Mouse (Mus musculus) left cerebral cortex, postnatal 4 days (tissue): ENCODE measurements around the gene Tnfrsf13c. TPM values are rescaled to one million over a fixed set of nuclear protein-coding genes. Genes with fewer than 3 reads are reported as not detected.

Experiments used
- DNase-seq: peaks from one replicate; pipeline ENCODE4 v3.0.0-alpha.2; 2022
- intact Hi-C: fragments of 180-260 bp; cut with DNase I; formaldehyde crosslinking; loops from one replicate; pipeline ENCODE4 v1.15.1; 2025
- total RNA-seq, 2 experiments: library from RNA; stranded (reverse); gene quantifications; 2 replicates each; pipeline ENCODE4 v1.2.3; 2021

Tnfrsf13c gene
- total RNA-seq, 2 experiments from 2014 or later, result 0.46 to 1.1 TPM

DNA sequence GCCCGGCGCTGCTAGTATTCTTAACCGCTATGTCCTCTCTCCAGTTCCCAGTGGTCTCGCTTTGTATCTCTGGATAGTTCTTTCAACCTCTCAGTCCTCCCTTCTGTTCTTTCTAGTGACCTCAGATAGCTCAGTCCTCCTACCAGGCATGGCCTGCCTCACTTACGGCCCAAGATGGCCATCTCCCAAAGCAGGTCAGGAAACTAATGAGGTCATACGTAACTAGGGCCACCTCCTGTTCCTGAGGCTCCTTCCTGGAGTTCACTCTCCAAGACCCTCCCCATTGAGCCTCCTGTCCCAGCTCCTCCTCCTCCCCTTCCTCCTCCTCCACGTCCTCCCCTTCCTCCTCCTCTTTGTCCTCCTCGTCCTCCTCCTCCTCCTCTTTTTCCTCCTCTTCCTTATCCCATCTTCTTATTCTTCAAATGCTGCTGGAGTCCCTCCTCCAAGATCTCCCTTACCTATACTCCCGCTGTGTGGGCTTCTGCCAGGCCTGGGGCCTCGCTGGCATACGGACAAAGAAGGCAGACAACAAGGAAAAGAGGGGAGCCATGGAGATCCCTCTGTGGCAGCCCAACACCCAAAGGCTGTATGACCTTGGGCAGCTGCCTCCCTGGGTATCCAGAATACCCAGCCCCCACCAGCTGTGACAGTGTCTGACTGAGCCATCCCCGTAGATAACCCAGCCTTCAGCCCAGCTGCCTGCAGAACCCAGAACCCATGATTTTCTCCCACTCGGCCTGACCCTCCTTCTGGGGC lies 14.7 kb downstream of the Tnfrsf13c start:
- no peak for DNase-seq
- intact Hi-C loops, result no loop called here

DNA sequence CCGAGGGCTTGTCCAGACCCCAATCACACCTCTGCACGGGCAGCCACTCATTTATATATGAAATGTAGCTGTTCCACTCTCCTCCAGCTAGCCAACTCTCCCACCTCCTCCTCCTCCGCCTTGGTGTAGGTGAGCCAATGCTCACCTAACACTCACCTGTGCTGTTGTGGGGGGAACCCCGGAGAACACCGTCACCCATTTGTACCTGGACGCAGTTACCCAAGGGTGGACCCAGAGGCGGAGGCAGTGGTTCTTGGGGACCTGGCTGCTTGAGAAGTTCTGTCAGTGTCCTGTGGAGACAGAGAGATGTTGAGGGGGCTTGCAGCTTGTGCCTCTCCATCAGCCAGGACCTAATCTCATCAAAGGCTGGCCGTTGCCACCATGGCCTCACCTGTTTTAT lies 15.9 kb downstream of the Tnfrsf13c start:
- no peak for DNase-seq
- intact Hi-C loops, result no loop called here

GRCm38 (mm10) chr15:82207504-82208219 lies 16.5 kb downstream of the Tnfrsf13c start:
- intact Hi-C loops, result no loop called here
- no peak for DNase-seq

GRCm38 (mm10) chr15:82207105-82207459 lies 17.1 kb downstream of the Tnfrsf13c start:
- DNase-seq, result no peak
- intact Hi-C loops, result no loop called here

DNA sequence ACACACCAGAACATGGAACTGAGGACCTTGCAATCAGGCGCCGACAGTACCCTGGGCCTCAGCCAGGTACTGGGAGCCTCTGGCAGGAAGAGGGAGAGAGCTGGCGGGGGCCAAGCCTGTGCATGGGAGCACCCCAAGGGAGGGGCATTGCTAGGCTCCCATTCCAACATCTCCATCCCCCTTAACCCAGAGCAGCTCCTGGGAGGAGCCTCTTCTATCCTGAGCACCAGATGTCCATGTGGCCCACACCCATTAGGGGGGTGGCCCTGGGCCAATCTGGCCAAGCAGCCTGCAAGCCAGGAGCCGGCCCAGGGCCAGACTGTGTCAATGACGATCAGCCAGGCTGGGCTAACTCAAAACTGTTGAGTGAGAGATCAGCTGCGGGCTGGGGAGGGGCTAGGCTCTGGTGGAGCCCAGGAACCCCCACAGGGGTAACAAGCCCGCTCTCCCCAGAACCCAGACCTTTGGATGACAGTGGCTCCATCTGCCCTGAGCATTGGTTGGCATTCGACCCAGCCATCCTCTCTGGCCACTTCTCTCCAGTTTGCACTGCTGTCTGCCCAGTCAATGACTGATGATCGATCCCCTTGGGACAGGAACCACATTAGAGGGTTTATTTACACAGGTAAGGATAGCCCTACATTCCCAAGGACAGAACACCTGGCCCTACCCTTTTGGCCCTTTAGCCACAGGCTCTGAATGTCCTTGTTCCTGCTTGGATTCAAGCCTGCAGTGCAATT lies 17.6 kb downstream of the Tnfrsf13c start:
- intact Hi-C loops, result no loop called here
- peak; percentile 99 for DNase-seq

DNA sequence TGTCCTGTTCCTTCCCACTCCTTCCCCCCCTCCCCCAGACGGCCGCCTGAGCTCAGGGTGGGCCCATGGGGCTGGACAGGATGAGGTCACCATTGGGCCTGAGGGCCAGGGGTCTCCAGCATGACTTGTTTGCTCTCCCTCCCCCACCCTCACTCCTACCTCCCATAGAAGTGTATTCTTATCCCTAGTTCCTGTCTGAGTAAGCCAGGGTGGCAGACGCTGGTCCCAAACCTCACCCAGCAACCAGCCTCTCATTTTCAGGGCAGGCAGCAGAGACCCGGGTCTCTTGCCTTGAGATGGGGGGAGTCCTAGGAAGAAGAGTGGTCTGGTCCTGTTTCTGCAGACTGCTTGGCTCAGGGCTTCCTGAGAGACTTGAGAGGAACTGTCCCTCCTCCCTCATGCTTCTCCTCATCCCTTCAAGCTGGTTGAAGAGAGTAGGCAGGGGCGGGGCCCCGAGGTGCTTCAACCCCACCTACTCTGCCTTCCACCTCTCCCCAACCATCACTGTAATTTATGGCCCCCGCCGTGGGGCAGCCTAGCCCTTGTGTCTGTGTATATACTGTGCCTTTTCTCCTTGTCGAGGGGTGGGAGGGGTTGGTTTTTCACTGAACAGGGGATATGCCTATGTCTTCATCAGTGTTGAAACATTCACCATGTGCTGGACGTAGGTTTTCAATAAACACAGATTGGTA lies 19.3 kb downstream of the Tnfrsf13c start:
- DNase-seq, result no peak
- intact Hi-C loops, result no loop called here

GRCm38 (mm10) chr15:82203611-82204351 lies 20.4 kb downstream of the Tnfrsf13c start:
- intact Hi-C loops, result no loop called here
- DNase-seq, result peak; percentile 64

DNA sequence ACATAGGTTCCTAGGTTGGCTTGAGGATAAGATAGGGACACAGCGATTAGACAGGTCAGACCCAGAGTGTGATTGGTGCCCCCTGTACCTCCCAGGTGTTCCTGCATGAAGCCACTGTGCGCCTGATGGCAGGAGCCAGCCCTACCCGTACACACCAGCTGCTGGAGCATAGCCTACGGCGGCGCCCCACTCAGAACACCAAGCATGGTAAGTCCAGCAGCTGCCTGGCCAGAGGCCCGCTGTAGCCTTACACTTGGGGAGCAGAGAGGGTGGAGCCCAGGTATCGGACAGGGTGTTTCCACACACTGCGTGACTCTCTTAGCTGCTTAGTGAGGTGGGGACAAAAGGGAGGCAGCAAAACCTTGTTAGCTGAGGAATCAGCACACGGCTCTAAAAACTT lies 21.1 kb downstream of the Tnfrsf13c start:
- intact Hi-C loops, result no loop called here
- no peak for DNase-seq

- intact Hi-C loops, result no loop called here
These were observed 22.1 kb downstream of the Tnfrsf13c start for GRCm38 (mm10) chr15:82202086-82202485.

GRCm38 (mm10) chr15:82199546-82199945 lies 24.6 kb downstream of the Tnfrsf13c start:
- DNase-seq, result no peak
- intact Hi-C loops, result no loop called here

More at GRCm38 (mm10) chr15:82202086-82202485, 22.1 kb downstream of the Tnfrsf13c start:
- no peak for DNase-seq

DNA sequence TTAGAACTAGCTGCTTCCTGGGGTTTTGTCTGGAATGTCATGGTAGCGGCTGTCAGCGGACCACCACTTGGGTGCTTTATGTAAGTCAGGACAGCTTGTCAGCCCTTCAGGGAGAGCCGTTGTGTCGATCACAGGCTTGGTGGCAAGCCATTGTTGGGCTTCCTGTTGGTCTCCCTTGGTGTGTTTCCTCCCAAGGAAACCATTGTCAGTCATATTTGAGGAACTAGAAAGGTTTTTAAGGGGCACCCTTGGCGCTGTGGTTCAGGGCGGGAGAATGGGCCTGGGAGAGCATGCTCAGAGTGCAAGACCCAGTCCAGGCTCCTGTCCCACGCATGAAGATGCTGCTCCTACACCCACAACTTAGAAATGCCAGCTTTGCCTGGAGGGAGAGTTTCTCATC lies 25.8 kb downstream of the Tnfrsf13c start:
- no peak for DNase-seq
- intact Hi-C loops, result no loop called here

- DNase-seq, result no peak
- intact Hi-C loops, result no loop called here
These were observed 26.2 kb downstream of the Tnfrsf13c start for GRCm38 (mm10) chr15:82197937-82198336.

GRCm38 (mm10) chr15:82197246-82197750 lies 26.9 kb downstream of the Tnfrsf13c start:
- intact Hi-C loops, result no loop called here
- no peak for DNase-seq

- DNase-seq, result no peak
- intact Hi-C loops, result no loop called here
These were observed 27.9 kb downstream of the Tnfrsf13c start for GRCm38 (mm10) chr15:82196300-82196699.

DNA sequence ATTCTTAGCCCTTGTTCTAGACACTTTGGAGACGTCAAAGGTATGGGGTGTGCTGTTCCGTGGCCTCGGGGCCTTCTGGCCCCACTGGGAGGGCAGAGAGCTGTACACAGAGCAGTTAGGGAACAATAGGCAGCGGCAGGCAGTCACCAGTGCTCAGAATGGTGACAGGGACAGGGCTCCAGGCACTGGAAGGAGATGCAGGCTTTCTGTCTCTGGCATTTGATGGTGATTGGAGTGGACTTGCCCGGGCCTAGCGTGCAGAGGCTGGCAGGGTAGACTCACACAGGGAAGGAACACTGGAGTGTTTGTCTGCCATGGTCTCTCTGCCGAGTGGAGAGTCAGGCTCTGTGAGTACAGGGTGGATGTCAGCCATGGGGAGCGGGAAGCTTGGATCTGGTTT lies 31.6 kb downstream of the Tnfrsf13c start:
- intact Hi-C loops, result no loop called here
- DNase-seq, result no peak

DNA sequence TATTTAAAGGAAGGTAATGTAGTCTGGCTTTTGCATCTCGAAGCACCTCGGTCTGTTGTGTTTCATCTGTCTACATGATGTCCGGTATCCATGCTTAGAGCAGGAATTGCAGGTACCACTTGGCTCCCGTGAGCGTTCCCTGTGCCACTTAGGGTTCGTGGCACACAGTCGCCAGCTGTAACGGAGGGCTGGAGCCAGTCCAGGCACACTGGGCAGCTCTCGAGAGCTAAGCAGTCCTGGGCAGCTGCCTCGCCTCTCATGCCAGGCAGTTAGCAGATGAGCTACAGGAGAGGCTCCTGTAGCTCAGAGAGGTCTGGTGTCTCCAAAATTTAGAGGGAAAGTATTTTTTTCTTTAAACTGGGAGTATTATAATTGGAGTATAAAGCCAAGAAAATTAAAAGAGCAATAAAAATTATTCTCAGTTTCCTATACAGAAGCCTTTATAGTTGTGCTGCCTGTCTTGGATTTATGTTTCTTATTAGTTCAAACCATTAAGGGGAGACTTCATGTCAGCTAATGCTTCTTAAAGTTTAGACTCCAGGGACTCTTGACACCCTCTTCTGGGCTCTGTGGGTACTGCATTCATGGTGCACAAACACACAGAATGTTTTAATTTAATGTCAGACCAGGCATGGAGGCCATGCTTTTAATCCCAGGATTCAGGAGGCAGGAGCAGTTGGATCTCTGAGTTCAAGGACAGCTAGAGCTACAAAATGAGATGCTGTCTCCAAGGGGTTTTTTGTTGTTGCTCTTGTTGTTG lies 35.5 kb downstream of the Tnfrsf13c start:
- intact Hi-C loops, result no loop called here
- DNase-seq, result peak; percentile 81

DNA sequence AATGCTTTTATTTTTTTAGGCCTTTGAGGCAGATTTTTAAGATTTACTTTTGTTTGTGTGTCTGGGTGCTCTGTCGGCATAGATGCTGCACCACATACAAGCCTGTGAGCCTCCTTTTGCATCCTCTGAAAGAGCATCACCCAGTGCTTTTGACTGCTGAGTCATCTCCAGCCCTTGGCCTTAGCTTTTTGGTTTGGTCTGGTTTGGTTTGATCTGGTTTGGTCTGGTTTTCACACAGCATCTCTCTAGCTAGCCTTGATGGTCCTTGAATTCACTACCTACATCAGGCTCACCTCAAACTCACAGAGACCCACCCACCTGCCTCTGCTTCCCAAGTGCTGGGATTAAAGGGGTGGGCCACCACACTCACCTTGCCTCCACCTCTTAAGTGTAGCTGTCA lies 36.2 kb downstream of the Tnfrsf13c start:
- no peak for DNase-seq
- intact Hi-C loops, result no loop called here

- DNase-seq, result no peak
- intact Hi-C loops, result no loop called here
These were observed 36.8 kb downstream of the Tnfrsf13c start for GRCm38 (mm10) chr15:82187401-82187800.

GRCm38 (mm10) chr15:82186931-82187330 lies 37.2 kb downstream of the Tnfrsf13c start:
- intact Hi-C loops, result no loop called here
- no peak for DNase-seq
